Mouse (Mus musculus): ENCODE measurements around the gene Proz. TPM values are rescaled to one million over a fixed set of nuclear protein-coding genes. Genes with fewer than 3 reads are reported as not detected.

Gene Proz
- polyA plus RNA-seq, 1 experiment, result 1.0 TPM

DNA sequence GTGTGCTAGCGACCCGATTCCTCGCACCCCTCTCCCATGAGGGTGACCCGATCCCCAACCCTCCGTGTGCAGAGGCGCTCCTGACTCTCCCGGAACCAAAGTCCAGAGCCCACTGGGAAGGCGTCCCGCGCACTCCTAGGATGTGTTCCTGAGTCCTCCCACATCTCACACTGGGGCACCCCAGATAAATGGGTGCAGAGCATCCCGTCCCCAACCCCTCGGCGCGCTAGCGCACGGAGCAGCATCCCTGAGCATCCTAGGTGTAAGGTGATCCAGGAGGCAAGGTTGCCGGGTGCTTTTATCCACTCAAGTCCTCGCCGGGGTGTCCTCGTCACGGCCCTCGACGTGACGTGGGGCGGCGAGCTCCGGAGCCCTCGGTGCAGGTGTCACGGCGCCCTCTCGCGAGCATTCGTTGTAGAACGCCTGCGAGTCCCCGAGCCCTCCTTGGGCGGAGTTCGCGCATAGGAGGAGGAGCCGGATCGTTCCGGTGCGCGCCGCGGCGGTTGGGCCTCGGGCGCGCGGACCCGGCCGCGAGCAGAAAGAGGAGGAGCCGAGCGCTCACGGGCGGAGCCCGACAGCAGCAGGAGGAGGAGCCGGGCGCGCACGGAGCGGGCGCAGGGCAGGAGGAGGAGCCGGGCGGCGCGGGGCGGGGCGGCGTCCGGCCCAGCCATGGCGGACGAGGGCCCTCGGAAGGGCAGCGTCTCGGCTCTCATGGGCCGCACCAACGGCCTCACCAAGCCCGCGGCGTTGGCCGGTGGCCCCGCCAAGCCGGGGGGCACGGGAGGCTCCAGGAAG is 44.6 kb downstream of the Proz start, which contains the start of the genes Pcid2 and Cul4a:
TSS of gene Pcid2 (minus strand) at position 373 of the 795 bp plus-strand sequence.
TSS of gene Cul4a (plus strand) at position 535 of the 795 bp plus-strand sequence.
- under 1% methylated on average over 79 of the region's 87 CpGs for WGBS
- Histone ChIP-seq H3K27me3 (ENCODE audit: control insufficient read depth, insufficient read depth, low read length) (no peaks in the 10 kb centered on the region), H3K27ac (ENCODE audit: control insufficient read depth, insufficient read depth, low read length) (peak within 1 kb of the TSS; percentile 56), H3K4me3 (ENCODE audit: control insufficient read depth, insufficient read depth, low read length) (peak within 1 kb of the TSS; percentile 98), H3K36me3 (ENCODE audit: control insufficient read depth, insufficient read depth, low read length) (no peaks in the 10 kb centered on the region), H3K4me1 (replicated peaks; ENCODE audit: control insufficient read depth, insufficient read depth, low read length) (peaks cover 12% of the 10 kb centered on the region)
- peak; percentile 97 for DNase-seq
- TF ChIP-seq POLR2A (IDR thresholded peaks at IDR 0.05; ENCODE audit: control insufficient read depth, extremely low read depth, insufficient read depth, low read length, poor library complexity), result peak; percentile 89
- TF ChIP-seq CTCF (IDR thresholded peaks at IDR 0.05; ENCODE audit: borderline replicate concordance, control insufficient read depth, extremely low read depth, insufficient read depth, low read length, poor library complexity), result peak; percentile 76

DNA sequence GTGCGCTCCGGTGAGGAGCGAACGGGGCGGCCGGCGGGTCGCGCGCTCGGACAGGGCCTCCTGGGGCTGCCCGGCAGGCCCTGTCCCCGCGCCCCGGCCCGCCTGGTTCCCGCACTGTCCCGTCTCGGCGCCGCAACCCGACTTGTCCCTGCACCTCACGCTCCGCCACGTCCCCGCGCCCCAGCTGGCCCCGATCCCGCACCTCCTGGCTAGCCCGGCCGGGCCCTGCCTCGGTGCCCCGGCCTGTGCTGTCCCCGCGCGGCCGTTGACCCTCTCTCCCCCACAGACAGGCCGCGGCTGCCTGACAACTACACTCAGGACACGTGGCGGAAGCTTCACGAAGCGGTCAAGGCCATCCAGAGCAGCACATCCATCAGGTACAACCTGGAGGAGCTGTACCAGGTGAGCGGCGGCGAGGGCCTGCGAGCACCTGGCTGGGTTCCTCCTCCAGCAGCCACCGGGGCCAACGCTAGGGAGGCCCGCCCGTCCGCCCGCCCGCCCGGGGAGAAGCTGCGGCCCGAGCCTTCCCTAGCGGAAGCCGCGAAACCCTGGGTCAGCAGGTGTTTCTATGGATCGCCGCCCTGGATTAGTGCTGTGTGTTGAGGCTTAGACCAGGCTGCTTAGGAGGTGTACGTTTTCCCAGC is 45.3 kb downstream of the Proz start:
- DNase-seq, result no peak
- H3K4me1 ChIP-seq (replicated peaks; ENCODE audit: control insufficient read depth, insufficient read depth, low read length), result peaks cover 12% of the 10 kb centered on the region

DNA sequence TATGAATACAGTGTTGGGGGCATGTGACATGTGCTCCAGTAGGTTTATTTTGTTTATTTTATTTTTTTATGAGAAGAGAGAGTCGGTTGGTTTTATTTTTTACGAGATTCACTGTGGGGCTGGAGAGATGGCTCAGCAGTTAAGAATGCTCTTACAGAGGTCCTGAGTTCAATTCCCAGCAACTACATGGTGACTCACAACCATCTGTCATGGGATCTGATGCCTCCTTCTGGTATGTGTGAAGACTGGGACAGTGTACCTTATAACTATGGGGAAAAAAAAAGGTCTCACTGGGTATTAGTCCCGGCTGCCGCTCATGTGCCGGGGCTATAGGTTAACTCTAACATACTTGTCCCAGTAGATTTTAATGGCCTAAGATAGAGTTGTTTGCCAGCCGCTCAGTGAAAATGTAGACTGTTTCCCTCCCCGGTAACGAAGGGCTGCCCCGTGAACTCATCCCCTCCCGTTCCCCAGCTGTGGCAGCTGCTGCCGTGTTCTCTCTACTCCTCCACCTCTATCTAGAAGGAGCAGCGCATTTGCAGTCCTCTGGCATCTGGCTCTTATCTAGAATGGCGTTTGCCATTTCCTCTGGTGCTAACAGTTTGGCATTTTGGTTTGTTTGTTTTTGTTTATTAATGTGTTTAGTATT is 47.4 kb downstream of the Proz start:
- TF ChIP-seq POLR2A (IDR thresholded peaks at IDR 0.05; ENCODE audit: control insufficient read depth, extremely low read depth, insufficient read depth, low read length, poor library complexity) (no peak), CTCF (IDR thresholded peaks at IDR 0.05; ENCODE audit: borderline replicate concordance, control insufficient read depth, extremely low read depth, insufficient read depth, low read length, poor library complexity) (no peak)
- no peak overlapping the region for H3K4me3 ChIP-seq (ENCODE audit: control insufficient read depth, insufficient read depth, low read length)

More for the DNA sequence above, 45.3 kb downstream of the Proz start:
- H3K27me3 ChIP-seq (ENCODE audit: control insufficient read depth, insufficient read depth, low read length), result no peaks in the 10 kb centered on the region
- WGBS, result under 1% methylated on average over 62 of the region's 63 CpGs
- TF ChIP-seq CTCF (IDR thresholded peaks at IDR 0.05; ENCODE audit: borderline replicate concordance, control insufficient read depth, extremely low read depth, insufficient read depth, low read length, poor library complexity) (peak; percentile 16; the same call in 1 of the 2 replicates), POLR2A (IDR thresholded peaks at IDR 0.05; ENCODE audit: control insufficient read depth, extremely low read depth, insufficient read depth, low read length, poor library complexity) (no peak)
- no peaks in the 10 kb centered on the region for H3K36me3 ChIP-seq (ENCODE audit: control insufficient read depth, insufficient read depth, low read length)
- peak overlapping the region; percentile 79 for H3K4me3 ChIP-seq (ENCODE audit: control insufficient read depth, insufficient read depth, low read length)
- H3K27ac ChIP-seq (ENCODE audit: control insufficient read depth, insufficient read depth, low read length), result no peak overlapping the region

DNA sequence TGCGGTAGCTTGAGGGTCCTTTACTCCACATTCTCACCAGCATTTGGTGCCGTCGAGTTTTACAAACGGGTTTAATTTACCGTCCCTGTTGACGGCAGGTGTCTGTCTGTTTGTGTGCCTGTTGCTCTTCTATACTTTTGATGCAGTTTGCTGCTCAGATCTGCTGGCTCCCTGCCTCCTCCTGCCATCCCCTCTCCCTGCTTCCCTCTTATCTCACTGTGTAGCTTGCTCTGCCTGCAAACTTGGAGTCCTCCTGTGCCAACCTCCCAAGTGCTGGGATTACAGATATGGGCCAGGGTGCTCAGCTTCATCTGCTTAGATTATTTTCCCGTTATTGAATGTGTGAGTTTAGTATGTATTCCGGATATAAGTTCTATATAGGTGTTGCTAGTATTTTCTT is 48.3 kb downstream of the Proz start:
- no peak overlapping the region for H3K27ac ChIP-seq (ENCODE audit: control insufficient read depth, insufficient read depth, low read length)
- H3K27me3 ChIP-seq (ENCODE audit: control insufficient read depth, insufficient read depth, low read length), result no peaks in the 10 kb centered on the region
- no peak overlapping the region for H3K4me3 ChIP-seq (ENCODE audit: control insufficient read depth, insufficient read depth, low read length)
- DNase-seq, result no peak
- TF ChIP-seq POLR2A (IDR thresholded peaks at IDR 0.05; ENCODE audit: control insufficient read depth, extremely low read depth, insufficient read depth, low read length, poor library complexity), result no peak
- no peak for TF ChIP-seq CTCF (IDR thresholded peaks at IDR 0.05; ENCODE audit: borderline replicate concordance, control insufficient read depth, extremely low read depth, insufficient read depth, low read length, poor library complexity)
- 95% methylated on average over 8 of the region's 8 CpGs for WGBS
- H3K4me1 ChIP-seq (replicated peaks; ENCODE audit: control insufficient read depth, insufficient read depth, low read length), result peaks cover 10% of the 10 kb centered on the region
- no peaks in the 10 kb centered on the region for H3K36me3 ChIP-seq (ENCODE audit: control insufficient read depth, insufficient read depth, low read length)

More for the DNA sequence above, 47.4 kb downstream of the Proz start:
- 97% methylated on average over 13 of the region's 13 CpGs for WGBS
- no peak overlapping the region for H3K27ac ChIP-seq (ENCODE audit: control insufficient read depth, insufficient read depth, low read length)
- no peaks in the 10 kb centered on the region for H3K36me3 ChIP-seq (ENCODE audit: control insufficient read depth, insufficient read depth, low read length)
- no peak for DNase-seq
- H3K4me1 ChIP-seq (replicated peaks; ENCODE audit: control insufficient read depth, insufficient read depth, low read length), result peaks cover 12% of the 10 kb centered on the region
- H3K27me3 ChIP-seq (ENCODE audit: control insufficient read depth, insufficient read depth, low read length), result no peaks in the 10 kb centered on the region

DNA sequence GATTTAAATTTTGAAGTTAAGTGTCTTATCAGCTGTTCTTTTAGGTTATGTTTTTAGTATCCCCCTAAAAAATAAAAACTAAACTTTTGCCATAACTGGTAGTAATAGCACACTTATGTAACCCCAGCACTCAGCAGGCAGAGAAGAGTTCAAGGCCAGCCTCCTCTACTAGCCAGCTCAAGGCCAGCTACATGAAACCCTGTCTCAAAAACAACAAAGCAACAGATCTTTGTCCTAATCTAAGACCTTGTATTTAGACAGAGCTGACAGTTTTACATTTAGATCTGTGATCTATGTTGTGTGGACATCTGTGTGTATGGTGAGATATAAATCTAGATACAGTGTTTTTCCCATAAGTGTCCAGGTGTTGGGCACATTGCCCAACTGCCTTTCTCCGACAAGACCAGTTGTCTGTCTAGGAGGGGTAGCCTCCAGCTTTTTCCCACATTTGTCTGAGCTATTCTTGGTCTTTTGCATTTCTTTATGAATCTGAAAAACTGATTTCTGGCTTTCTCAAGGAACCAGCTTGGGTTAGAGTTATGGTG is 48.8 kb downstream of the Proz start:
- Histone ChIP-seq H3K27ac (ENCODE audit: control insufficient read depth, insufficient read depth, low read length) (no peak overlapping the region), H3K36me3 (ENCODE audit: control insufficient read depth, insufficient read depth, low read length) (no peaks in the 10 kb centered on the region), H3K4me1 (replicated peaks; ENCODE audit: control insufficient read depth, insufficient read depth, low read length) (peaks cover 5% of the 10 kb centered on the region), H3K27me3 (ENCODE audit: control insufficient read depth, insufficient read depth, low read length) (no peaks in the 10 kb centered on the region), H3K4me3 (ENCODE audit: control insufficient read depth, insufficient read depth, low read length) (no peak overlapping the region)
- TF ChIP-seq CTCF (IDR thresholded peaks at IDR 0.05; ENCODE audit: borderline replicate concordance, control insufficient read depth, extremely low read depth, insufficient read depth, low read length, poor library complexity) (no peak), POLR2A (IDR thresholded peaks at IDR 0.05; ENCODE audit: control insufficient read depth, extremely low read depth, insufficient read depth, low read length, poor library complexity) (no peak)
- DNase-seq, result no peak
- 97% methylated on average over 1 of the region's 1 CpGs for WGBS

DNA sequence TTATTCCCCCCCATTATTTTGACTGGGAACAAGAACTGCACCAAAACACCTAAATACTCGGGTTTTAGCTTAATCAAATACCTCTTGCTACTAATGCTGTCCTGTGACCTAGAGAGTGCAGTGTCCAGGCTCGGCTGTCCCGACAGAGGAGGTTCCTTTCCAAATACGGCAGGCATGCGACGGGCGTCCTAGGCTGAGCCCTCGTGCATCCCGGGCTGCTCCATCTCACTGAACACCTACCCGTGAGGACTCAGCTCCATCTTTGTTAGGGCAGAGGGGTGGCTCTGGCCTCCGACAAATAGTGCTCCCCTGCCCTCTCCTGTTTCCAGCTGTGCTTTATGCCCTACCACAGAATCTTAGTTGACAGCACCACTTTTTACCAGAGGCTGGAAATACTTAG is 51.2 kb downstream of the Proz start:
- Histone ChIP-seq H3K27me3 (ENCODE audit: control insufficient read depth, insufficient read depth, low read length) (no peaks in the 10 kb centered on the region), H3K4me3 (ENCODE audit: control insufficient read depth, insufficient read depth, low read length) (no peak overlapping the region), H3K36me3 (ENCODE audit: control insufficient read depth, insufficient read depth, low read length) (no peaks in the 10 kb centered on the region), H3K27ac (ENCODE audit: control insufficient read depth, insufficient read depth, low read length) (no peak overlapping the region), H3K4me1 (replicated peaks; ENCODE audit: control insufficient read depth, insufficient read depth, low read length) (no peaks in the 10 kb centered on the region)
- WGBS, result 94% methylated on average over 11 of the region's 11 CpGs
- TF ChIP-seq POLR2A (IDR thresholded peaks at IDR 0.05; ENCODE audit: control insufficient read depth, extremely low read depth, insufficient read depth, low read length, poor library complexity), result no peak
- no peak for TF ChIP-seq CTCF (IDR thresholded peaks at IDR 0.05; ENCODE audit: borderline replicate concordance, control insufficient read depth, extremely low read depth, insufficient read depth, low read length, poor library complexity)
- DNase-seq, result no peak
